13 mouse cellular contexts compared by ENCODE assay signal in genomic region chr12:82407531-82408255, GRCm38 (mm10).
DNase-seq lines count a peak whose midpoint lies in the region; ATAC-seq and TF ChIP-seq lines count a peak whose summit lies in the region.
"Had no signal": no experiment of that assay in that cellular context is flagged by ENCODE, and none has a peak within 500 bp of the region (broad histone marks: within the 10 kb centered on the region; RNA-seq: fewer than 3 reads in every experiment).

No protein-coding gene starts in this region.

- H3K4me1 ChIP-seq in heart, embryonic 16.5 days (ENCODE audit: control insufficient read depth, insufficient read depth, low read length) = peaks cover 18% of the 10 kb centered on the region
- H3K4me1 ChIP-seq in heart, embryonic 10.5 days = peaks cover 15% of the 10 kb centered on the region; the same call in 1 of the 2 replicates
- H3K4me1 ChIP-seq in lung, embryonic 16.5 days (replicated peaks; ENCODE audit: control insufficient read depth, insufficient read depth, low read length) = peaks cover 20% of the 10 kb centered on the region
- H3K4me1 ChIP-seq in lung, adult 2 months (ENCODE audit: control insufficient read depth, insufficient read depth, low read length) = peaks cover 16% of the 10 kb centered on the region
- peaks cover 27% of the 10 kb centered on the region for H3K4me1 ChIP-seq in limb, embryonic 15.5 days
- H3K4me1 ChIP-seq in neural tube, embryonic 15.5 days = peaks cover 17% of the 10 kb centered on the region

- no peaks in the 10 kb centered on the region for H3K9me3 ChIP-seq in heart, embryonic 16.5 days (replicated peaks; ENCODE audit: control insufficient read depth, low read length)
- no peaks in the 10 kb centered on the region for H3K9me3 ChIP-seq in heart, embryonic 10.5 days
- no peaks in the 10 kb centered on the region for H3K9me3 ChIP-seq in lung, embryonic 16.5 days (ENCODE audit: control insufficient read depth, low read length)
- H3K9me3 ChIP-seq in limb, embryonic 15.5 days = no peaks in the 10 kb centered on the region
- no peaks in the 10 kb centered on the region for H3K9me3 ChIP-seq in neural tube, embryonic 15.5 days (replicated peaks)
- H3K9me3 ChIP-seq: forebrain, embryonic 10.5 days; hindbrain, embryonic 13.5 days; intestine, embryonic 15.5 days; megakaryocyte, embryonic 14.5 days; neural tube, embryonic 12.5 days had no signal

- no peaks in the 10 kb centered on the region for H3K27me3 ChIP-seq in heart, embryonic 16.5 days (ENCODE audit: control insufficient read depth, insufficient read depth, low read length)
- no peaks in the 10 kb centered on the region for H3K27me3 ChIP-seq in heart, embryonic 10.5 days (ENCODE audit: insufficient read depth, poor library complexity, severe bottlenecking)
- no peaks in the 10 kb centered on the region for H3K27me3 ChIP-seq in lung, embryonic 16.5 days (ENCODE audit: control insufficient read depth, insufficient read depth, low read depth, low read length)
- no peaks in the 10 kb centered on the region for H3K27me3 ChIP-seq in limb, embryonic 15.5 days
- no peaks in the 10 kb centered on the region for H3K27me3 ChIP-seq in neural tube, embryonic 15.5 days (replicated peaks)
- H3K27me3 ChIP-seq: hindbrain, embryonic 13.5 days; intestine, embryonic 15.5 days; megakaryocyte, embryonic 14.5 days; neural tube, embryonic 12.5 days had no signal

- TF ChIP-seq CTCF in lung, adult 2 months (IDR thresholded peaks at IDR 0.05; ENCODE audit: insufficient read depth, low read length) = no peak

- H3K4me2 ChIP-seq in heart, embryonic 16.5 days (ENCODE audit: low read depth, low read length) = no peak overlapping the region
- no peak overlapping the region for H3K4me2 ChIP-seq in lung, embryonic 16.5 days (ENCODE audit: low read depth, low read length)
- no peak overlapping the region for H3K4me2 ChIP-seq in limb, embryonic 15.5 days
- H3K4me2 ChIP-seq in neural tube, embryonic 15.5 days = no peak overlapping the region
- H3K4me2 ChIP-seq: hindbrain, embryonic 13.5 days; intestine, embryonic 15.5 days; neural tube, embryonic 12.5 days had no signal

- no peak overlapping the region for H3K9ac ChIP-seq in heart, embryonic 16.5 days (ENCODE audit: low read length)
- H3K9ac ChIP-seq in lung, embryonic 16.5 days (ENCODE audit: low read length) = no peak overlapping the region
- no peak overlapping the region for H3K9ac ChIP-seq in limb, embryonic 15.5 days
- no peak overlapping the region for H3K9ac ChIP-seq in neural tube, embryonic 15.5 days (replicated peaks)
- H3K9ac ChIP-seq: hindbrain, embryonic 13.5 days; intestine, embryonic 15.5 days; neural tube, embryonic 12.5 days had no signal

- no peak for ATAC-seq in heart, embryonic 16.5 days (replicated peaks; ENCODE audit: extremely low read depth, insufficient read depth, low FRiP score)
- ATAC-seq in lung, embryonic 16.5 days (ENCODE audit: low read depth) = peak; percentile 19; the same call in 1 of the 2 replicates
- no peak for ATAC-seq in limb, embryonic 15.5 days (ENCODE audit: insufficient number of reproducible peaks, low FRiP score, low TSS enrichment, low read depth)
- ATAC-seq in neural tube, embryonic 15.5 days (ENCODE audit: low FRiP score) = no peak
- ATAC-seq: intestine, embryonic 15.5 days had no signal

- H3K36me3 ChIP-seq in heart, embryonic 16.5 days (ENCODE audit: control insufficient read depth, insufficient read depth) = peaks cover 9% of the 10 kb centered on the region
- H3K36me3 ChIP-seq in heart, embryonic 10.5 days = peaks cover 38% of the 10 kb centered on the region
- H3K36me3 ChIP-seq in lung, embryonic 16.5 days (ENCODE audit: control insufficient read depth, insufficient read depth, low read length) = no peaks in the 10 kb centered on the region; the same call in 1 of the 2 replicates
- H3K36me3 ChIP-seq in limb, embryonic 15.5 days = peaks cover 19% of the 10 kb centered on the region; the same call in 1 of the 2 replicates
- H3K36me3 ChIP-seq in neural tube, embryonic 15.5 days = peaks cover 3% of the 10 kb centered on the region; the same call in 1 of the 2 replicates

- H3K27ac ChIP-seq in heart, embryonic 16.5 days (ENCODE audit: low read length) = 0 out of 2 replicates have a peak overlapping the region, but pooled peaks have one; percentile 21
- H3K27ac ChIP-seq in heart, embryonic 10.5 days = no peak overlapping the region
- H3K27ac ChIP-seq in lung, embryonic 16.5 days (ENCODE audit: low read length) = peak overlapping the region; percentile 68
- peak overlapping the region; percentile 65 for H3K27ac ChIP-seq in limb, embryonic 15.5 days
- no peak overlapping the region for H3K27ac ChIP-seq in neural tube, embryonic 15.5 days (replicated peaks)
- H3K27ac ChIP-seq: forebrain, embryonic 10.5 days; neural tube, embryonic 12.5 days had no signal

- TF ChIP-seq POLR2A in lung, adult 2 months (IDR thresholded peaks at IDR 0.05; ENCODE audit: borderline replicate concordance, extremely low read depth, low read depth, low read length) = no peak

- 71% methylated on average over 5 of the region's 5 CpGs for WGBS in heart, embryonic 16.5 days
- 82% methylated on average over 5 of the region's 5 CpGs for WGBS in heart, embryonic 10.5 days
- 57% methylated on average over 5 of the region's 5 CpGs for WGBS in lung, embryonic 16.5 days
- WGBS in lung, adult 2 months = 62% methylated on average over 5 of the region's 5 CpGs
- 50% methylated on average over 5 of the region's 5 CpGs for WGBS in limb, embryonic 15.5 days
- 77% methylated on average over 5 of the region's 5 CpGs for WGBS in neural tube, embryonic 15.5 days

- no peak for DNase-seq in heart, embryonic 10.5 days (ENCODE audit: low spot score)
- DNase-seq in lung, adult 2 months = no peak
- DNase-seq in thymus, postnatal 10 days (ENCODE audit: low spot score in 2 of 2) = no peak
- DNase-seq: thymus, adult 2 months had no signal

- no peak overlapping the region for H3K4me3 ChIP-seq in heart, embryonic 16.5 days (ENCODE audit: low read length)
- no peak overlapping the region for H3K4me3 ChIP-seq in heart, embryonic 10.5 days
- H3K4me3 ChIP-seq in lung, embryonic 16.5 days (ENCODE audit: low read length) = no peak overlapping the region
- no peak overlapping the region for H3K4me3 ChIP-seq in lung, adult 2 months (replicated peaks; ENCODE audit: extremely low read depth, low read depth, low read length)
- H3K4me3 ChIP-seq in limb, embryonic 15.5 days = no peak overlapping the region
- no peak overlapping the region for H3K4me3 ChIP-seq in neural tube, embryonic 15.5 days (replicated peaks)
- H3K4me3 ChIP-seq: forebrain, embryonic 10.5 days; hindbrain, embryonic 13.5 days; intestine, embryonic 15.5 days; megakaryocyte, embryonic 14.5 days; neural tube, embryonic 12.5 days had no signal

Comparison
In these comparisons a context has a peak if more than half of its experiments do, and no peak if none do; other contexts are left out.
1. H3K27ac ChIP-seq: peak in heart, embryonic 16.5 days (single experiment), lung, embryonic 16.5 days (single experiment) and limb, embryonic 15.5 days (single experiment); none in heart, embryonic 10.5 days (single experiment) and neural tube, embryonic 15.5 days (single experiment).